Mouse (Mus musculus) T-helper 1 cell (primary cell): ENCODE results near the gene Itih5.

Experiments
- in situ Hi-C: fragments of 300-600 bp; cut with MboI, MseI; formaldehyde crosslinking; loops from one replicate; pipeline ENCODE4 v1.15.1; 2025; ENCODE audit warnings: high pct_unique_total_duplicates

The Itih5 gene

GRCm38 (mm10) chr2:10168016-10168415, 14.6 kb downstream of the Itih5 start:
- in situ Hi-C loops, result no loop called here

- in situ Hi-C loops, result no loop called here
Observed at GRCm38 (mm10) chr2:10169991-10170390, 16.6 kb downstream of the Itih5 start.

- in situ Hi-C loops, result no loop called here
Observed at GRCm38 (mm10) chr2:10193553-10193952, 40.2 kb downstream of the Itih5 start.

GRCm38 (mm10) chr2:10195162-10195561, 41.8 kb downstream of the Itih5 start:
- in situ Hi-C loops, result no loop called here

- in situ Hi-C loops, result no loop called here
Observed at GRCm38 (mm10) chr2:10199326-10199725, 46.0 kb downstream of the Itih5 start.

- in situ Hi-C loops, result no loop called here
Observed at GRCm38 (mm10) chr2:10200736-10201285, 47.4 kb downstream of the Itih5 start.

GRCm38 (mm10) chr2:10204301-10204700, 50.9 kb downstream of the Itih5 start:
- in situ Hi-C loops, result no loop called here

- in situ Hi-C loops, result no loop called here
Observed at GRCm38 (mm10) chr2:10213468-10213867, 60.1 kb downstream of the Itih5 start.

GRCm38 (mm10) chr2:10215876-10216565, 62.6 kb downstream of the Itih5 start:
- in situ Hi-C loops, result no loop called here

- in situ Hi-C loops, result no loop called here
Observed at GRCm38 (mm10) chr2:10216566-10217247, 63.3 kb downstream of the Itih5 start.

GRCm38 (mm10) chr2:10221862-10222261, 68.5 kb downstream of the Itih5 start:
- in situ Hi-C loops, result no loop called here

GRCm38 (mm10) chr2:10226907-10227306, 73.5 kb downstream of the Itih5 start:
- in situ Hi-C loops, result no loop called here

- in situ Hi-C loops, result no loop called here
Observed at GRCm38 (mm10) chr2:10231971-10232370, 78.6 kb downstream of the Itih5 start.

- in situ Hi-C loops, result no loop called here
Observed at GRCm38 (mm10) chr2:10236554-10236953, 83.2 kb downstream of the Itih5 start.

- in situ Hi-C loops, result no loop called here
Observed at GRCm38 (mm10) chr2:10242970-10243369, 89.6 kb downstream of the Itih5 start.

- in situ Hi-C loops, result no loop called here
Observed at GRCm38 (mm10) chr2:10250441-10250840, 97.1 kb downstream of the Itih5 start.

- in situ Hi-C loops, result no loop called here
Observed at GRCm38 (mm10) chr2:10250926-10251325, 97.6 kb downstream of the Itih5 start.

- in situ Hi-C loops, result no loop called here
Observed at GRCm38 (mm10) chr2:10251466-10251865, 98.1 kb downstream of the Itih5 start.

- in situ Hi-C loops, result no loop called here
Observed at GRCm38 (mm10) chr2:10252016-10252415, 98.6 kb downstream of the Itih5 start.

GRCm38 (mm10) chr2:10253351-10253750, 100.0 kb downstream of the Itih5 start:
- in situ Hi-C loops, result no loop called here

- in situ Hi-C loops, result no loop called here
Observed at GRCm38 (mm10) chr2:10256949-10257348, 103.6 kb downstream of the Itih5 start.

- in situ Hi-C loops, result no loop called here
Observed at GRCm38 (mm10) chr2:10258312-10258711, 104.9 kb downstream of the Itih5 start.

- in situ Hi-C loops, result no loop called here
Observed at GRCm38 (mm10) chr2:10260109-10260508, 106.7 kb downstream of the Itih5 start.
